27 mouse cellular contexts compared by ENCODE assay signal in the genomic region with DNA sequence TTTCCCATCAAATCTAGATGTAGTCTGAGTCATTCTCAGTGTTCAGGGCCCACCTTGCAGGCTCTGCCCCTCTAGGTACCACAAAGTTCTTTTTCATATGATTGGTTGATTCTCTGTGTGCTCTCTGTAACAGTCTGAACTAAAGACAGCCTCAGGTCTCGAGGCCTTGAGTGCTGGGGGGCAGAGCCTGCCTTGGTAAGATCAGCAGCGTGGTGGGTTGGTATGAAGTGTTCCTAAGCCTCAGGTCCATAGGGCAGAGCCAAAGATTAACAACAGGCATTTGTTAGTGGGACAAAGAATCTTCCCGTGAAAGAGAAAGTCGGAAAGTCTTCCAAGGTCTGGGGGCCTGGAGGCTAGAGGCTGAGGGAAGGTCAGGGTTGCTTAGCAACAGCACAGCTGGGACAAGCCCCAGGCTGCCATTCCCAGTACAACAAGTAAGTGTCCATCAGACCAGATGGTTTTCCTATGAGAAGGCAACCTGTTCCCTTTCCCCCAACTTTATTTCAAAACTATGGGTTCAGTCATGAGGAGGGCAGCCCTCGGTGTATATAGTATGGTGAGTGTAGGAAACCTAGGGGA. TPM values are rescaled to one million over a fixed set of nuclear protein-coding genes. Genes with fewer than 3 reads are reported as not detected.
DNase-seq lines count a peak whose midpoint lies in the region; ATAC-seq lines count a peak whose summit lies in the region.
"Had no signal": no experiment of that assay in that cellular context is flagged by ENCODE, and none has a peak within 500 bp of the region (broad histone marks: within the 10 kb centered on the region; RNA-seq: fewer than 3 reads in every experiment).

No protein-coding gene starts in this region.

- H3K36me3 ChIP-seq in hindbrain, embryonic 11.5 days (ENCODE audit: control insufficient read depth, insufficient read depth, low read length), result no peaks in the 10 kb centered on the region
- H3K36me3 ChIP-seq in hindbrain, embryonic 14.5 days (replicated peaks; ENCODE audit: control insufficient read depth, insufficient read depth), result no peaks in the 10 kb centered on the region
- H3K36me3 ChIP-seq in embryonic facial prominence, embryonic 10.5 days (replicated peaks), result no peaks in the 10 kb centered on the region
- H3K36me3 ChIP-seq in neural tube, embryonic 11.5 days (ENCODE audit: control insufficient read depth, insufficient read depth, low read length), result no peaks in the 10 kb centered on the region
- H3K36me3 ChIP-seq: heart, embryonic 15.5 days; intestine, embryonic 15.5 days had no signal

- H3K27me3 ChIP-seq in hindbrain, embryonic 11.5 days (ENCODE audit: control insufficient read depth, insufficient read depth, low read length), result no peaks in the 10 kb centered on the region
- H3K27me3 ChIP-seq in hindbrain, embryonic 14.5 days (ENCODE audit: control insufficient read depth, insufficient read depth, low read length), result no peaks in the 10 kb centered on the region
- peaks cover 4% of the 10 kb centered on the region; the same call in 1 of the 2 replicates for H3K27me3 ChIP-seq in embryonic facial prominence, embryonic 10.5 days (replicated peaks; ENCODE audit: low read depth, poor library complexity, severe bottlenecking)
- no peaks in the 10 kb centered on the region for H3K27me3 ChIP-seq in neural tube, embryonic 11.5 days (ENCODE audit: control insufficient read depth, insufficient read depth, low read length)
- H3K27me3 ChIP-seq: intestine, embryonic 15.5 days had no signal

- H3K27ac ChIP-seq in hindbrain, embryonic 11.5 days (ENCODE audit: low read depth, low read length), result no peak overlapping the region
- no peak overlapping the region for H3K27ac ChIP-seq in hindbrain, embryonic 14.5 days
- H3K27ac ChIP-seq in embryonic facial prominence, embryonic 10.5 days (replicated peaks), result no peak overlapping the region
- no peak overlapping the region for H3K27ac ChIP-seq in neural tube, embryonic 11.5 days (ENCODE audit: low read depth, low read length)
- H3K27ac ChIP-seq: heart, embryonic 15.5 days; intestine, embryonic 15.5 days had no signal

- ATAC-seq in hindbrain, embryonic 11.5 days (ENCODE audit: low FRiP score), result peak; percentile 80
- no peak for ATAC-seq in hindbrain, embryonic 14.5 days (ENCODE audit: low FRiP score)
- peak; percentile 60 for ATAC-seq in neural tube, embryonic 11.5 days (ENCODE audit: insufficient read depth, low FRiP score, low TSS enrichment)
- no peak for ATAC-seq in frontal cortex, adult (ENCODE audit: low TSS enrichment)
- ATAC-seq: intestine, embryonic 15.5 days had no signal

- peak; percentile 55 for DNase-seq in hindbrain, embryonic 11.5 days (ENCODE audit: low spot score)
- no peak for DNase-seq in hindbrain, embryonic 14.5 days (ENCODE audit: low spot score)
- peak; percentile 67 for DNase-seq in R1 (ENCODE audit: low read depth, low spot score)
- DNase-seq in embryonic facial prominence, embryonic 10.5 days (ENCODE audit: low spot score), result peak; percentile 50
- DNase-seq in neural tube, embryonic 11.5 days (ENCODE audit: low spot score), result peak; percentile 62
- no peak for DNase-seq in gastrocnemius, adult 8-10 months (ENCODE audit: low spot score in 2 of 2)
- DNase-seq in frontal cortex, postnatal 14 days (ENCODE audit: low spot score in 2 of 2), result no peak
- DNase-seq: adrenal gland, adult 2 months; cerebellum, adult 9-10 months; gastrocnemius, postnatal 36 days; heart, postnatal 4 days; kidney, adult 9 months; kidney, postnatal 25 days; lung, adult 2 months; lung, postnatal 36 days; right cerebral cortex, postnatal 25 days had no signal

- H3K9me3 ChIP-seq in hindbrain, embryonic 11.5 days (ENCODE audit: control insufficient read depth, low read length), result no peaks in the 10 kb centered on the region
- H3K9me3 ChIP-seq in hindbrain, embryonic 14.5 days (ENCODE audit: control insufficient read depth, low read length), result no peaks in the 10 kb centered on the region
- H3K9me3 ChIP-seq in embryonic facial prominence, embryonic 10.5 days, result no peaks in the 10 kb centered on the region
- no peaks in the 10 kb centered on the region for H3K9me3 ChIP-seq in neural tube, embryonic 11.5 days (ENCODE audit: control insufficient read depth, low read length)
- H3K9me3 ChIP-seq: heart, embryonic 15.5 days; intestine, embryonic 15.5 days had no signal

- no peak overlapping the region for H3K4me3 ChIP-seq in hindbrain, embryonic 11.5 days (ENCODE audit: low read depth, low read length)
- no peak overlapping the region for H3K4me3 ChIP-seq in hindbrain, embryonic 14.5 days (replicated peaks; ENCODE audit: low read length)
- no peak overlapping the region for H3K4me3 ChIP-seq in embryonic facial prominence, embryonic 10.5 days
- no peak overlapping the region for H3K4me3 ChIP-seq in neural tube, embryonic 11.5 days (ENCODE audit: low read depth, low read length)
- H3K4me3 ChIP-seq: heart, embryonic 15.5 days; intestine, embryonic 15.5 days had no signal

- H3K9ac ChIP-seq in hindbrain, embryonic 11.5 days (ENCODE audit: low read depth, low read length), result no peak overlapping the region
- H3K9ac ChIP-seq in hindbrain, embryonic 14.5 days, result no peak overlapping the region
- H3K9ac ChIP-seq in neural tube, embryonic 11.5 days (ENCODE audit: low read length), result no peak overlapping the region
- H3K9ac ChIP-seq: heart, embryonic 15.5 days; intestine, embryonic 15.5 days had no signal

- peaks cover 4% of the 10 kb centered on the region; the same call in 1 of the 2 replicates for H3K4me1 ChIP-seq in hindbrain, embryonic 11.5 days (replicated peaks; ENCODE audit: control insufficient read depth, insufficient read depth, low read length)
- H3K4me1 ChIP-seq in hindbrain, embryonic 14.5 days (replicated peaks; ENCODE audit: control insufficient read depth, insufficient read depth, low read length), result no peaks in the 10 kb centered on the region
- peaks cover 19% of the 10 kb centered on the region for H3K4me1 ChIP-seq in embryonic facial prominence, embryonic 10.5 days
- peaks cover 7% of the 10 kb centered on the region; the same call in 1 of the 2 replicates for H3K4me1 ChIP-seq in neural tube, embryonic 11.5 days (ENCODE audit: control insufficient read depth, insufficient read depth, low read length)
- H3K4me1 ChIP-seq: heart, embryonic 15.5 days; intestine, embryonic 15.5 days had no signal

- WGBS in hindbrain, embryonic 11.5 days, result 24% methylated on average over 5 of the region's 5 CpGs
- 21% methylated on average over 5 of the region's 5 CpGs for WGBS in hindbrain, embryonic 14.5 days
- WGBS in embryonic facial prominence, embryonic 10.5 days, result 25% methylated on average over 5 of the region's 5 CpGs
- 18% methylated on average over 5 of the region's 5 CpGs for WGBS in neural tube, embryonic 11.5 days

- H3K4me2 ChIP-seq in hindbrain, embryonic 11.5 days (replicated peaks; ENCODE audit: low read depth, low read length), result no peak overlapping the region
- H3K4me2 ChIP-seq in hindbrain, embryonic 14.5 days (replicated peaks), result no peak overlapping the region
- no peak overlapping the region for H3K4me2 ChIP-seq in neural tube, embryonic 11.5 days (ENCODE audit: low read depth)
- H3K4me2 ChIP-seq: heart, embryonic 15.5 days; intestine, embryonic 15.5 days; liver, embryonic 11.5 days had no signal

RNA-seq across cellular contexts. Expression of a gene that starts 31.3 kb away (rescaled TPM):
- polyA plus RNA-seq in hindbrain, embryonic 11.5 days (2014; fragmentation: Nextera tagmentation; extraction: Ambion mirVana), result not detected in 2 replicates
- polyA plus RNA-seq in hindbrain, embryonic 14.5 days (2014; fragmentation: Nextera tagmentation; extraction: Ambion mirVana), result 0.46 and 0.69 TPM in 2 replicates
- 0.05 and 0.09 TPM in 2 replicates for polyA plus RNA-seq in embryonic facial prominence, embryonic 10.5 days (2016; fragmentation: Nextera tagmentation; extraction: Ambion mirVana)
- not detected in 2 replicates for polyA plus RNA-seq in neural tube, embryonic 11.5 days (2014; fragmentation: Nextera tagmentation; extraction: Ambion mirVana)
- total RNA-seq in gastrocnemius, adult 8-10 months (2022), result not detected
- total RNA-seq: adrenal gland, adult 2 months; common myeloid progenitor, adult 5-6 weeks; gastrocnemius, postnatal 36 days; heart, adult 8-10 months; heart, postnatal 4 days; megakaryocyte-erythroid progenitor cell, adult 5-6 weeks; MEL had no signal
- polyA plus RNA-seq: adrenal gland, adult 2 months; forebrain, embryonic 11.5 days; heart, embryonic 15.5 days; intestine, embryonic 15.5 days; limb, embryonic 11.5 days; liver, embryonic 11.5 days; lung, adult 2 months; stomach, embryonic 14.5 days had no signal

Comparison
In these comparisons a context has a peak if more than half of its experiments do, and no peak if none do; other contexts are left out.
1. ATAC-seq: peak in hindbrain, embryonic 11.5 days (single experiment) and neural tube, embryonic 11.5 days (single experiment); none in hindbrain, embryonic 14.5 days (single experiment) and frontal cortex, adult (single experiment).
2. DNase-seq: peak in hindbrain, embryonic 11.5 days (single experiment), R1 (single experiment), embryonic facial prominence, embryonic 10.5 days (single experiment) and neural tube, embryonic 11.5 days (single experiment); none in hindbrain, embryonic 14.5 days (single experiment), gastrocnemius, adult 8-10 months (0 of 2) and frontal cortex, postnatal 14 days (0 of 2).